Mouse (Mus musculus): ENCODE measurements around the gene Tmem114. TPM values are rescaled to one million over a fixed set of nuclear protein-coding genes. Genes with fewer than 3 reads are reported as not detected.

The Tmem114 gene
- polyA plus RNA-seq, 1 experiment, result not detected

DNA sequence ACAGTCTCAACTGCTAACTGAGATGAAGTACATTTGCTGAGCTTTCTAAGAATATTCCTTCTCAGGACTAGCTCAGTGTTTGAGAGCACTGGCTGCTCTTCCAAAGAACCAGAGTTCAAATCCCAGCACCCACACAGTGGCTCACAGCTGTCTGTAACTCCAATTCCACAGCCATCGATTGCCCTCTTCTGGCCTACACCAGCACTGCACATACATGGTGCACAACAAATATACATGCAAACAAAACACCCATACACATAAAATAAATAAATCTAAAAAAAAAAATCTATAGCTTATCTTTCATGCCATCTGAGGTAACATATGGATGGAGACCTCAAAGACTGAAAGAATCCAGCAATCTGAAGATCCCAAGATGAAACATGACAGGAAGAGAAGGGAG lies 36.4 kb downstream of the Tmem114 start:
- no peak overlapping the region for H3K27ac ChIP-seq (ENCODE audit: insufficient read depth, low read depth, low read length)
- H3K36me3 ChIP-seq (ENCODE audit: control insufficient read depth, insufficient read depth, low read length), result no peaks in the 10 kb centered on the region
- no peak overlapping the region for H3K4me3 ChIP-seq (ENCODE audit: low read depth, low read length)
- TF ChIP-seq POLR2A (IDR thresholded peaks at IDR 0.05; ENCODE audit: low read depth, low read length) (no peak), CTCF (IDR thresholded peaks at IDR 0.05; ENCODE audit: extremely low read depth, insufficient read length, insufficient replicate concordance, low read depth, low read length) (no peak)
- no peaks in the 10 kb centered on the region for H3K27me3 ChIP-seq (ENCODE audit: control insufficient read depth, insufficient read depth, low read length)
- H3K4me1 ChIP-seq (ENCODE audit: control insufficient read depth, insufficient read depth, insufficient read length, low read length), result no peaks in the 10 kb centered on the region
- 84% methylated on average over 1 of the region's 1 CpGs for WGBS

- no peak overlapping the region for H3K27ac ChIP-seq (ENCODE audit: insufficient read depth, low read depth, low read length)
- H3K4me3 ChIP-seq (ENCODE audit: low read depth, low read length), result no peak overlapping the region
- no peaks in the 10 kb centered on the region for H3K4me1 ChIP-seq (ENCODE audit: control insufficient read depth, insufficient read depth, insufficient read length, low read length)
- no peaks in the 10 kb centered on the region for H3K27me3 ChIP-seq (ENCODE audit: control insufficient read depth, insufficient read depth, low read length)
- TF ChIP-seq CTCF (IDR thresholded peaks at IDR 0.05; ENCODE audit: extremely low read depth, insufficient read length, insufficient replicate concordance, low read depth, low read length) (no peak), POLR2A (IDR thresholded peaks at IDR 0.05; ENCODE audit: low read depth, low read length) (no peak)
- WGBS, result 75% methylated on average over 6 of the region's 6 CpGs
- no peaks in the 10 kb centered on the region for H3K36me3 ChIP-seq (ENCODE audit: control insufficient read depth, insufficient read depth, low read length)
Measured at GRCm38 (mm10) chr16:8386386-8386785, 38.5 kb downstream of the Tmem114 start.

DNA sequence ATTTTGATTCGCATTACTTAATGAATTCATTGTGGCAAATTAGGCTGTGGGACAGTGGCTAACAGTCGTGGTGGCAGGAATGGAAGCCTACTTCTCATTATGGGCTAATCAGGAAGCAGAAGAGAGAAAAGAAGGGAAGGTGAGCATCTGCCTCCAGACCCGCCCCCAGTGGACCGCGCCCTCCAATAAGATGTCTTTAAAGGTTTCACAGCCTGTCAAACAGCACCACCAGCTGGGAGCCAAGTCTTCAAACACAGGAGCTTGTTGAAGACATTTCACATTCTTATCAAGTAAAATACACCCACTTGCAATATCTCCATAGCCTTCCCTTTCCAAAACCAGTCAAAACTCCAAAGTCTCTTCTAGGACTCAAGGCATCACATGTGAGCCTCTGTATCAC lies 39.3 kb downstream of the Tmem114 start:
- 62% methylated on average over 5 of the region's 5 CpGs for WGBS
- TF ChIP-seq CTCF (IDR thresholded peaks at IDR 0.05; ENCODE audit: extremely low read depth, insufficient read length, insufficient replicate concordance, low read depth, low read length) (no peak), POLR2A (IDR thresholded peaks at IDR 0.05; ENCODE audit: low read depth, low read length) (no peak)
- Histone ChIP-seq H3K36me3 (ENCODE audit: control insufficient read depth, insufficient read depth, low read length) (no peaks in the 10 kb centered on the region), H3K27me3 (ENCODE audit: control insufficient read depth, insufficient read depth, low read length) (no peaks in the 10 kb centered on the region), H3K4me3 (ENCODE audit: low read depth, low read length) (no peak overlapping the region), H3K4me1 (ENCODE audit: control insufficient read depth, insufficient read depth, insufficient read length, low read length) (no peaks in the 10 kb centered on the region), H3K27ac (ENCODE audit: insufficient read depth, low read depth, low read length) (no peak overlapping the region)

DNA sequence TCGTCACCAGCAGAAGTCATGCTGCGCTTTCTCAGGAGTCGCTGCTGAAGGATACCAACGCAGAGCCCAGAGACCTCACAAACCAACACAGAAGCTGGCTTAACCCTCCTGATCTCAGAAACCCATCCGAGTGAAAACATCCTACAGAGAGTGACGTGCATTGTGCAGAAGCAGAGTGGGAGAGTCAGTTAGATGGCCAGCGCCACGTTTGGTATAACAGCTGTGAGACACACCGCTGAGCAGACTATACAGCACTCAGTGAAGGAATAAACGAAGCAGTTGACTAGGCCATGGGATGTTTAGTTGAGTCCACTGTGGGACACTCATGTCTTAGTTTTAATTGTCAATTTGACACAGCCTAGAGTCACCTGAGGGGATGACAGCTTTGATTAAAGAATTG lies 40.2 kb downstream of the Tmem114 start:
- no peak for TF ChIP-seq CTCF (IDR thresholded peaks at IDR 0.05; ENCODE audit: extremely low read depth, insufficient read length, insufficient replicate concordance, low read depth, low read length)
- TF ChIP-seq POLR2A (IDR thresholded peaks at IDR 0.05; ENCODE audit: low read depth, low read length), result no peak
- Histone ChIP-seq H3K4me1 (ENCODE audit: control insufficient read depth, insufficient read depth, insufficient read length, low read length) (no peaks in the 10 kb centered on the region), H3K36me3 (ENCODE audit: control insufficient read depth, insufficient read depth, low read length) (no peaks in the 10 kb centered on the region), H3K27ac (ENCODE audit: insufficient read depth, low read depth, low read length) (no peak overlapping the region), H3K4me3 (ENCODE audit: low read depth, low read length) (no peak overlapping the region), H3K27me3 (ENCODE audit: control insufficient read depth, insufficient read depth, low read length) (no peaks in the 10 kb centered on the region)
- 75% methylated on average over 10 of the region's 10 CpGs for WGBS

DNA sequence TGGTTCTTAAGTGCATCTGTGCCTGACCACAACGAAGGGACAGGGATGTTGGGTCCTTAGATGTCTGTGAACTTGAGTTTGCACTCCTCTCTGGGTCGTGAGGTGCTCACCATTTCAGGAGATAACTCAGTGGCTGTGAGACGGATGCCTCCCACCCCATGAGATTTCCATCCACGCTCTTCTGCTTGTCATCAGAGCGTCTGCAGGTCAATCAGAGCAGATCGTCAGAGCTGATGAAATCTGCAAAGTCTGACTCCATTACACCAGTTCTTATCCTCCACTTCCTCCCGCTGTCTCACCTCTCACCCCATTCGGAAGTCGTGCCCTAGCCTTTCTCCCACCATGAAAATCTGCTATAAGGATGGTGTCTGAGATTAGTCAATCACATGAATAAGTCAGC lies 41.5 kb downstream of the Tmem114 start:
- no peak overlapping the region for H3K27ac ChIP-seq (ENCODE audit: insufficient read depth, low read depth, low read length)
- no peaks in the 10 kb centered on the region for H3K4me1 ChIP-seq (ENCODE audit: control insufficient read depth, insufficient read depth, insufficient read length, low read length)
- no peak overlapping the region for H3K4me3 ChIP-seq (ENCODE audit: low read depth, low read length)
- TF ChIP-seq CTCF (IDR thresholded peaks at IDR 0.05; ENCODE audit: extremely low read depth, insufficient read length, insufficient replicate concordance, low read depth, low read length) (no peak), POLR2A (IDR thresholded peaks at IDR 0.05; ENCODE audit: low read depth, low read length) (no peak)
- WGBS, result 74% methylated on average over 9 of the region's 9 CpGs
- H3K36me3 ChIP-seq (ENCODE audit: control insufficient read depth, insufficient read depth, low read length), result no peaks in the 10 kb centered on the region
- H3K27me3 ChIP-seq (ENCODE audit: control insufficient read depth, insufficient read depth, low read length), result no peaks in the 10 kb centered on the region

GRCm38 (mm10) chr16:8363066-8363465 lies 61.9 kb downstream of the Tmem114 start:
- TF ChIP-seq POLR2A (IDR thresholded peaks at IDR 0.05; ENCODE audit: low read depth, low read length), result no peak
- no peak for TF ChIP-seq CTCF (IDR thresholded peaks at IDR 0.05; ENCODE audit: extremely low read depth, insufficient read length, insufficient replicate concordance, low read depth, low read length)
- Histone ChIP-seq H3K27me3 (ENCODE audit: control insufficient read depth, insufficient read depth, low read length) (no peaks in the 10 kb centered on the region), H3K4me1 (ENCODE audit: control insufficient read depth, insufficient read depth, insufficient read length, low read length) (no peaks in the 10 kb centered on the region), H3K36me3 (ENCODE audit: control insufficient read depth, insufficient read depth, low read length) (no peaks in the 10 kb centered on the region), H3K4me3 (ENCODE audit: low read depth, low read length) (no peak overlapping the region), H3K27ac (ENCODE audit: insufficient read depth, low read depth, low read length) (no peak overlapping the region)
- WGBS, result 46% methylated on average over 3 of the region's 3 CpGs

Other genes starting within 250 kb of the Tmem114 start
- 5.6 and 10.3 TPM in 2 replicates for gene Mettl22, start 45.7 kb upstream of the Tmem114 start, polyA plus RNA-seq (2012; rRNA removed)
- 7.8 and 22.0 TPM in 2 replicates for gene Abat, start 88.3 kb upstream of the Tmem114 start, polyA plus RNA-seq (2012; rRNA removed)
- 116 and 240 TPM in 2 replicates for gene Pmm2, start 212.5 kb upstream of the Tmem114 start, polyA plus RNA-seq (2012; rRNA removed)
- gene Tmem186, start 212.6 kb upstream of the Tmem114 start, polyA plus RNA-seq (2012; rRNA removed), result 6.2 and 8.6 TPM in 2 replicates
- gene Carhsp1, start 247.0 kb upstream of the Tmem114 start, polyA plus RNA-seq (2012; rRNA removed), result 31.8 and 61.6 TPM in 2 replicates